Mouse (Mus musculus): ENCODE measurements around the gene Rab3d. TPM values are rescaled to one million over a fixed set of nuclear protein-coding genes. Genes with fewer than 3 reads are reported as not detected.

Gene Rab3d
- total RNA-seq, 1 experiment = 4.4 TPM

GRCm38 (mm10) chr9:21961366-21961980, 43.5 kb upstream of the Rab3d start:
- H3K9ac ChIP-seq (ENCODE audit: insufficient read depth, low read depth, low read length, poor library complexity, severe bottlenecking) = peak overlapping the region; percentile 31; the same call in 1 of the 2 replicates
- peak overlapping the region; percentile 54 to 68 for H3K4me3 ChIP-seq (ENCODE audit: insufficient read depth in 1 of 2, low read depth in 1 of 2, low read length in 2 of 2, poor library complexity in 1 of 2, severe bottlenecking in 1 of 2)
- no peak overlapping the region for H3K27ac ChIP-seq (ENCODE audit: insufficient read depth, low read depth, low read length, poor library complexity, severe bottlenecking)
- in situ Hi-C loops (cut with MboI; ENCODE audit: low sequenced_read_pairs in 2 of 2, unreplicated experiment in 2 of 2) = no loop called here
- TF ChIP-seq ZNF384 (IDR thresholded peaks at IDR 0.05; ENCODE audit: low read depth, low read length) (no peak), HCFC1 (IDR thresholded peaks at IDR 0.05; ENCODE audit: borderline replicate concordance, insufficient read depth, low read length) (no peak), CHD2 (IDR thresholded peaks at IDR 0.05; ENCODE audit: low read depth, low read length) (no peak), ZC3H11A (IDR thresholded peaks at IDR 0.05; ENCODE audit: borderline replicate concordance, low read depth, low read length) (no peak), MAFK (IDR thresholded peaks at IDR 0.05; ENCODE audit: insufficient read depth, low read depth, low read length) (no peak)
- H3K9me3 ChIP-seq (ENCODE audit: control insufficient read depth, insufficient read depth, low read depth, low read length) = no peaks in the 10 kb centered on the region
- no peaks in the 10 kb centered on the region; the same call in 1 of the 2 replicates for H3K36me3 ChIP-seq (ENCODE audit: control insufficient read depth, insufficient read depth, low read length, poor library complexity, severe bottlenecking)
- H3K4me1 ChIP-seq (ENCODE audit: control insufficient read depth in 2 of 2, insufficient read depth in 2 of 2, low read length in 2 of 2, poor library complexity in 1 of 2) = peaks cover 0 to 9% of the 10 kb centered on the region in 2 experiments; a peak in 2 of 4 replicates
- no peak for DNase-seq (ENCODE audit: low read depth, low spot score)

DNA sequence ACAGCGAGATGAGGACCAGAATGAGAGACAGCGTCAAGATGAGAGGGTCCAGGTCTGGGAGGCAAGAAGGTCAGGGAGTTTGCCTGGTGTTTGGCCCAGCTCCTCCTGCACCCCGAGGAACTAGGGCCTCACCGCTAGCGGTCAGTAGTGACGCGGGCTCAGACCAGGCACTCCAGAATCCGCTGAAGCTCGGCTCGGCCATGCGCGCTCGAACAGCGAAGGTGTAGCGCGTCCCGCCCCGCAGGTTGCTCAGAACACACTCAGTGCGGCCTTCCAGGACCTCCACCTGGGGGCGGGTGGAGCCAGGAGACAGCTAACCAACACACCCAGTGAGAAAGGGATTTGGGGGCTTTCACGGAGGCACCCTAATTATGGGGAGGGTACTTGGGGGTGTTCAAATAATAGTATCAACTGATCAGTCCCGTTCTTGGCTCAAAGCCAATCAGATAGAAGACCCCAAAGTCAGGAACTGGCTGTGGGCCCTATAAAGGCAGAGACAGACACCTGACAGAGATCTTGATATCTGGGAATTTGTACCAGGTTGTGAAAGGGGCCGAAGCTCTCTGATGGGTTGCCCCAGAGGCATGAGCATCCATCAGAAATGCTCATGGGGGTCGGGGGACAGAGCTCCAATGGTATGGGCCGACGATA, 42.7 kb upstream of the Rab3d start:
- Histone ChIP-seq H3K9ac (ENCODE audit: insufficient read depth, low read depth, low read length, poor library complexity, severe bottlenecking) (no peak overlapping the region), H3K36me3 (ENCODE audit: control insufficient read depth, insufficient read depth, low read length, poor library complexity, severe bottlenecking) (no peaks in the 10 kb centered on the region; the same call in 1 of the 2 replicates), H3K27ac (ENCODE audit: insufficient read depth, low read depth, low read length, poor library complexity, severe bottlenecking) (no peak overlapping the region), H3K4me3 (ENCODE audit: insufficient read depth in 1 of 2, low read depth in 1 of 2, low read length in 2 of 2, poor library complexity in 1 of 2, severe bottlenecking in 1 of 2) (peak overlapping the region; percentile 38 to 68; a peak in 3 of 4 replicates), H3K9me3 (ENCODE audit: control insufficient read depth, insufficient read depth, low read depth, low read length) (no peaks in the 10 kb centered on the region), H3K4me1 (ENCODE audit: control insufficient read depth in 2 of 2, insufficient read depth in 2 of 2, low read length in 2 of 2, poor library complexity in 1 of 2) (peaks cover 0 to 9% of the 10 kb centered on the region in 2 experiments; a peak in 2 of 4 replicates)
- in situ Hi-C loops (cut with MboI; ENCODE audit: low sequenced_read_pairs in 2 of 2, unreplicated experiment in 2 of 2) = no loop called here
- TF ChIP-seq ZNF384 (IDR thresholded peaks at IDR 0.05; ENCODE audit: low read depth, low read length) = no peak
- TF ChIP-seq ZC3H11A (IDR thresholded peaks at IDR 0.05; ENCODE audit: borderline replicate concordance, low read depth, low read length) = no peak
- TF ChIP-seq MAFK (IDR thresholded peaks at IDR 0.05; ENCODE audit: insufficient read depth, low read depth, low read length) = no peak
- no peak for TF ChIP-seq CHD2 (IDR thresholded peaks at IDR 0.05; ENCODE audit: low read depth, low read length)
- TF ChIP-seq HCFC1 (IDR thresholded peaks at IDR 0.05; ENCODE audit: borderline replicate concordance, insufficient read depth, low read length) = no peak
- no peak for DNase-seq (ENCODE audit: low read depth, low spot score)

- Histone ChIP-seq H3K4me3 (ENCODE audit: insufficient read depth in 1 of 2, low read depth in 1 of 2, low read length in 2 of 2, poor library complexity in 1 of 2, severe bottlenecking in 1 of 2) (peak overlapping the region in 1 of 2 experiments; percentile 38; a peak in 2 of 4 replicates), H3K36me3 (ENCODE audit: control insufficient read depth, insufficient read depth, low read length, poor library complexity, severe bottlenecking) (no peaks in the 10 kb centered on the region; the same call in 1 of the 2 replicates), H3K9ac (ENCODE audit: insufficient read depth, low read depth, low read length, poor library complexity, severe bottlenecking) (no peak overlapping the region), H3K27ac (ENCODE audit: insufficient read depth, low read depth, low read length, poor library complexity, severe bottlenecking) (no peak overlapping the region), H3K4me1 (ENCODE audit: control insufficient read depth in 2 of 2, insufficient read depth in 2 of 2, low read length in 2 of 2, poor library complexity in 1 of 2) (peaks cover 0 to 9% of the 10 kb centered on the region in 2 experiments; a peak in 2 of 4 replicates), H3K9me3 (ENCODE audit: control insufficient read depth, insufficient read depth, low read depth, low read length) (no peaks in the 10 kb centered on the region)
- no peak for TF ChIP-seq HCFC1 (IDR thresholded peaks at IDR 0.05; ENCODE audit: borderline replicate concordance, insufficient read depth, low read length)
- DNase-seq (ENCODE audit: low read depth, low spot score) = no peak
- in situ Hi-C loops (cut with MboI; ENCODE audit: low sequenced_read_pairs in 2 of 2, unreplicated experiment in 2 of 2) = no loop called here
These were observed 42.1 kb upstream of the Rab3d start for GRCm38 (mm10) chr9:21960135-21960534.

DNA sequence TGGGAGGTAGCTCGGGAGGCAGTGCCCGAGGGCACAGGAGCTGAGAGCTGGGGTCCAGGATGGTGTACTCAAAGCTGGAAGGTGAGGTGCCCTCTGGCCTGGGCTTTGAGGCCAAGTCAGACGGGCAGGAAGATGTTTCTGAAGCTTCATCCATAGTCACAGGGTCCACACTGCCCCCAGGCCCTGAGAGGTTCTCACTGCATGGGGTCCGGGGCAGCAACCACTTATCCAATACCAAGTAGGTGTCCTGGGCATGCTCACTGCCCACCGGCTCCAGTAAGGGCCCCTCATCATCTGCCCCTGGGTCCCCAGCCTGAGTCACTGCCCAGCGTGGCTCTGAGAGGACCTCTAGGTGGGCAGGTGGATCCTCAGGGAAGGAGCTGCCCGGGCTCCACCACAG, 41.3 kb upstream of the Rab3d start:
- Histone ChIP-seq H3K36me3 (ENCODE audit: control insufficient read depth, insufficient read depth, low read length, poor library complexity, severe bottlenecking) (no peaks in the 10 kb centered on the region; the same call in 1 of the 2 replicates), H3K4me1 (ENCODE audit: control insufficient read depth in 2 of 2, insufficient read depth in 2 of 2, low read length in 2 of 2, poor library complexity in 1 of 2) (peaks cover 0 to 9% of the 10 kb centered on the region in 2 experiments; a peak in 2 of 4 replicates), H3K9ac (ENCODE audit: insufficient read depth, low read depth, low read length, poor library complexity, severe bottlenecking) (no peak overlapping the region), H3K4me3 (ENCODE audit: insufficient read depth in 1 of 2, low read depth in 1 of 2, low read length in 2 of 2, poor library complexity in 1 of 2, severe bottlenecking in 1 of 2) (no peak overlapping the region), H3K27ac (ENCODE audit: insufficient read depth, low read depth, low read length, poor library complexity, severe bottlenecking) (no peak overlapping the region), H3K9me3 (ENCODE audit: control insufficient read depth, insufficient read depth, low read depth, low read length) (no peaks in the 10 kb centered on the region)
- TF ChIP-seq CHD2 (IDR thresholded peaks at IDR 0.05; ENCODE audit: low read depth, low read length) (no peak), ZNF384 (IDR thresholded peaks at IDR 0.05; ENCODE audit: low read depth, low read length) (no peak), MAFK (IDR thresholded peaks at IDR 0.05; ENCODE audit: insufficient read depth, low read depth, low read length) (no peak), HCFC1 (IDR thresholded peaks at IDR 0.05; ENCODE audit: borderline replicate concordance, insufficient read depth, low read length) (no peak), ZC3H11A (IDR thresholded peaks at IDR 0.05; ENCODE audit: borderline replicate concordance, low read depth, low read length) (no peak)
- in situ Hi-C loops (cut with MboI; ENCODE audit: low sequenced_read_pairs in 2 of 2, unreplicated experiment in 2 of 2) = no loop called here
- no peak for DNase-seq (ENCODE audit: low read depth, low spot score)

All from ES-E14 (cell line).